Mouse (Mus musculus) stomach, embryonic 14.5 days (tissue): ENCODE measurements around the gene Snx30. TPM values are rescaled to one million over a fixed set of nuclear protein-coding genes. Genes with fewer than 3 reads are reported as not detected.

Experiments
- ATAC-seq: fragments of 200-750 bp; cut with Nextera tagmentation; 2 replicates; pipeline ENCODE4 v1.8.0; 2017; ENCODE audit warnings: low read depth, moderate TSS enrichment; ENCODE audit not compliant: insufficient number of reproducible peaks, insufficient read depth, low FRiP score
- H3K27ac ChIP-seq: fragments of 300-500 bp; sonication (generic); 2 replicates; pipeline ENCODE4 v1.5.1; 2014; ENCODE audit warnings: mild to moderate bottlenecking, low read length, moderate library complexity, mixed read lengths
- H3K27me3 ChIP-seq: fragments of 300-500 bp; sonication (generic); 2 replicates; pipeline ENCODE4 v1.6.1; 2014; ENCODE audit warnings: low read length, control low read depth, mixed read lengths; ENCODE audit not compliant: control insufficient read depth, insufficient read depth
- H3K36me3 ChIP-seq: fragments of 300-500 bp; sonication (generic); 2 replicates; pipeline ENCODE4 v1.6.1; 2014; ENCODE audit warnings: mild to moderate bottlenecking, control low read depth, low read length, moderate library complexity, mixed read lengths; ENCODE audit not compliant: control insufficient read depth, insufficient read depth
- H3K4me1 ChIP-seq: fragments of 300-500 bp; sonication (generic); 2 replicates; pipeline ENCODE4 v1.6.1; 2014; ENCODE audit warnings: low read length, control low read depth, mixed read lengths; ENCODE audit not compliant: control insufficient read depth, insufficient read depth
- H3K4me2 ChIP-seq: fragments of 300-500 bp; sonication (generic); replicated peaks from 2 replicates; pipeline ENCODE4 v1.6.1; 2014; ENCODE audit warnings: low read depth, low read length, control low read depth
- H3K4me3 ChIP-seq: fragments of 300-500 bp; sonication (generic); 2 replicates; pipeline ENCODE4 v1.5.1; 2014; ENCODE audit warnings: low read depth, low read length, control low read depth
- H3K9ac ChIP-seq: fragments of 300-500 bp; sonication (generic); replicated peaks from 2 replicates; pipeline ENCODE4 v1.6.1; 2014; ENCODE audit warnings: low read depth, mild to moderate bottlenecking, control low read depth, low read length, moderate library complexity, mixed read lengths
- H3K9me3 ChIP-seq: fragments of 300-500 bp; sonication (generic); 2 replicates; pipeline ENCODE4 v1.6.1; 2016; ENCODE audit warnings: low read depth, low read length, control low read depth; ENCODE audit not compliant: control insufficient read depth
- WGBS: fragments of 180-500 bp; shearing (Covaris S2); extraction: QIAGEN DNeasy Blood & Tissue Kit; methylation state at CpG from one replicate; pipeline ENCODE4 v1.1.7; 2014; 5-methylcytosine and 5-hydroxymethylcytosine counted together
- polyA plus RNA-seq: library from polyadenylated mRNA; unstranded; fragments of >200 nt; fragmentation: Nextera tagmentation; extraction: Ambion mirVana; gene quantifications from 2 replicates; pipeline ENCODE4 v1.2.1, GENCODE M21; 2014

Gene Snx30
- polyA plus RNA-seq, 1 experiment from 2014 or later, result 8.9 TPM

DNA sequence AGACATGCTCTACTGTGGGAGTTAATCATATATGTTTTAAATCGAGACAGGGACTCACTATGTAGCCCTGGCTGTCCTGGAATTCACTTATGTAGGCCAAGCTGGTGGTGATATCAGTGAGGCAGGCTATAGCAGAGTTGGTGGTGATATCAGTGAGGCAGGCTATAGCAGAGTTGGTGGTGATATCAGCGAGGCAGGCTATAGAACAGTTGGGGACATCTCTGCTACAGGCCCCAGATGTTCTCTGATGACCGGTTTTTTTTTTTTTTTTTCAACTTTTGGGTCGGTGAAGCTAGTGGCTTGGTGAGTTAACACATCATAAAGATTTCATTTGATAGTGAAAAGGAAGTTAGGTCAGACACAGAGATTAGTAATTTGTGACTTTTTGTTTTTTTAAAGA lies 2.8 kb upstream of the Snx30 start:
- H3K4me1 ChIP-seq, result peaks cover 5% of the 10 kb centered on the region; the same call in 1 of the 2 replicates
- H3K9ac ChIP-seq, result no peak overlapping the region
- H3K36me3 ChIP-seq, result no peaks in the 10 kb centered on the region
- H3K4me3 ChIP-seq, result no peak overlapping the region
- H3K4me2 ChIP-seq, result no peak overlapping the region
- no peak for ATAC-seq
- 67% methylated on average over 4 of the region's 4 CpGs for WGBS
- no peak overlapping the region for H3K27ac ChIP-seq
- H3K27me3 ChIP-seq, result no peaks in the 10 kb centered on the region
- no peaks in the 10 kb centered on the region for H3K9me3 ChIP-seq

DNA sequence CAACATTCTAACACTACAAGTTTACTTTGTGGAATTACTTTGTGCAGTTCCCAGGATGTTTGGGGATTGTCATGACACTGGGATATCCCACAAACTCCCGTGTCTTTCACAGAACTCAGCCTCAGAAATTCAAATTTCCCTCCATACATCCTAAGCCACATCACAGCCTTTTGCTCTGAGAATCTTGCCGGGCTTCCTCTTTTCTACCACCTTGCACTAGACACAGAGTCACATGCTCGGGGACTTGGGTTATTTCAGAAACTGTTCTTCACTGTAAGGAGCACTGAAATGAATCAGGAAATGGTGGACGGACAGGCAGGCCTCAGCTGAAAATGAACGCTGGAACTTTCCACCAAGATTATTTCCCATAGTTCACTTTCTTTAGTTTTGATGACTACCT lies 2.3 kb upstream of the Snx30 start:
- ATAC-seq, result no peak
- H3K36me3 ChIP-seq, result no peaks in the 10 kb centered on the region
- H3K27ac ChIP-seq, result no peak overlapping the region
- H3K4me3 ChIP-seq, result no peak overlapping the region
- no peak overlapping the region for H3K4me2 ChIP-seq
- peaks cover 5% of the 10 kb centered on the region; the same call in 1 of the 2 replicates for H3K4me1 ChIP-seq
- H3K9me3 ChIP-seq, result no peaks in the 10 kb centered on the region
- no peaks in the 10 kb centered on the region for H3K27me3 ChIP-seq
- no peak overlapping the region for H3K9ac ChIP-seq
- 79% methylated on average over 5 of the region's 5 CpGs for WGBS

DNA sequence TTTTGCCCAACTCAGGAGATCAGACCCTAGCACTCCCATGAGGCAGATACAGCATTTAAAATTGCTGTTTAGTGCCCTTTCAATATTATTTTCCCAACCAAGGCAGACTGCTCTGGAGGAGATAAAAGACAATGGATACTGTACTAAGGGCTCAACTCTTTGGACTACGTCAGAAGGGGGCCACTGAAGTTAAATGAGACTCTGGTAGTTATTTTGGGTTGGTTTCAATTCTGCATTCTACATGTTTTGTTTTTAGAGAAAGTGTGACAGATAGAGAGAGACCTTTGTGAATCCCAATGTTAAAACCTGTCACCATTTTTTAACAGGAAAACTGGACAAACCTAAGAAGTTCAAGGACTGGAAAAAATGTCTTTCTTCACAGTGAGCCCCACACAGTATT lies 886 bp upstream of the Snx30 start:
- WGBS, result 73% methylated on average over 1 of the region's 1 CpGs
- no peaks in the 10 kb centered on the region for H3K36me3 ChIP-seq
- ATAC-seq, result no peak
- peak overlapping the region; percentile 84 for H3K4me2 ChIP-seq
- H3K9ac ChIP-seq, result no peak overlapping the region
- H3K4me3 ChIP-seq, result no peak overlapping the region; the same call in 1 of the 2 replicates
- peaks cover 5% of the 10 kb centered on the region; the same call in 1 of the 2 replicates for H3K4me1 ChIP-seq
- H3K27me3 ChIP-seq, result no peaks in the 10 kb centered on the region
- no peaks in the 10 kb centered on the region for H3K9me3 ChIP-seq
- H3K27ac ChIP-seq, result no peak overlapping the region

DNA sequence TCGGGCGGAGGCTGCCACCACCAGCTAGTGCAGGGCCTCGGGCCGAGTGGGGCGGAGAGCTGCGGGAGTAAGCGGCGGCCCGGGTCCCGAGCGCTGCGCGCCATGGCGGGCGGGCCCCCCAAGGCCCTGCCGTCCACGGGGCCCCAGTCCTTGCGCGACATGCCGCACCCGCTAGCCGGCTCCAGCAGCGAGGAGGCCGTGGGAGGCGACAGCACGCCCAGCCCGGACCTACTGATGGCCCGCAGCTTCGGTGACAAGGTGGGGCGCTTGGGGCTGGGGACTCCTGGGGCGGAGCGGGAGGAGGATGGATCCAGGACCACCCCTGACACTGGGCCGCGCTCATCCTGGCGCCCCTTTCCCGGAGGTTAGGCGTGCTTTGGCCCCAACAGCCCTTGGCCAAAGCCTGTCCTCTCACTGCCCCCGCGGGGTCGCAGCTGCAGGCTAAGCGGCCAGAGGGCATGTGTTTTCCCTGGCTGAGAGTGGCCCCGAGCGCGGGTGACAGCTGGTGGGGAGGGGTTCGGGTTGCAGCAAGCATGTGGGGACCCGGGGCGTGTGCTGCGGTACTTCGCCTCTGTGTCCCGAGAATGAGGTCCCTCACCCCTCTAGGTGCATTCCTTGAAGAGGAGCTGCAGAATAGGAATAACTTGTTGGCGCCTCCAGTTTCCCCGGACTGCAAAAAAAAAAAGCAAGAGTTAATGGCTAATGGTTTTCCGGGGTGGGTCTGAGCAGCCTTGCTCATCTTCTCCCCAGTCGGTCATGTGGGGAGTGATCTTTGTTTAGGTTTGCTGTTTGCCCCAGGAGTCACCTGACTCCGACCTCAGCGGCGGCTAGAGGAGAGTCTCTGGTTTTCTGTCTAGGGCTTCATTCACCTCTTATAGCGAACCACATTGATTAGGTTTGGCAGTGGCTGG lies 583 bp downstream of the Snx30 start:
- whole genome bisulfite sequencing, result under 1% methylated on average over 57 of the region's 58 CpGs
- peak overlapping the region; percentile 84 for H3K4me2 ChIP-seq
- H3K36me3 ChIP-seq, result no peaks in the 10 kb centered on the region
- H3K27ac ChIP-seq, result no peak overlapping the region; the same call in 1 of the 2 replicates
- H3K4me1 ChIP-seq, result peaks cover 5% of the 10 kb centered on the region; the same call in 1 of the 2 replicates
- H3K9me3 ChIP-seq, result no peaks in the 10 kb centered on the region
- H3K9ac ChIP-seq, result peak overlapping the region; percentile 81
- H3K27me3 ChIP-seq, result no peaks in the 10 kb centered on the region
- peak overlapping the region; percentile 79 for H3K4me3 ChIP-seq
- peak; percentile 65; the same call in 1 of the 2 replicates for ATAC-seq

DNA sequence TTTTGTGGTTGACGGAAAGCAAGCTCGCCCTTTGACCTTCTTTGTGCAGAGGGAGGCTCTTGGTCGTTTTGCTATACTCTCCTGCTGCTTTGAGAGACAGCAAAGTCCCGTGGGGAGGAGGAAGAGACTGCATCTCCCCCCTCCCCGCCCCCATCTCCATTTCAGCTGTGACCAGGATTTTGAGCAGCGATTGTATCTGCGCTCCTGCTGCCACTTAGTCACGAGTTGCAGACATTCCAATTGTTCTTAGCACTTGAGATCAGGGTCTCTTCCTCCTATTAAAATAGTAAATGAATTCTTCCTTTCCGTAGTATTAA lies 1.2 kb downstream of the Snx30 start:
- Histone ChIP-seq H3K9ac (0 out of 2 replicates have a peak overlapping the region, but pooled peaks have one; percentile 11), H3K36me3 (no peaks in the 10 kb centered on the region), H3K27ac (no peak overlapping the region), H3K9me3 (no peaks in the 10 kb centered on the region), H3K4me1 (peaks cover 5% of the 10 kb centered on the region; the same call in 1 of the 2 replicates), H3K4me2 (peak overlapping the region; percentile 84), H3K27me3 (no peaks in the 10 kb centered on the region), H3K4me3 (peak overlapping the region; percentile 79)
- ATAC-seq, result no peak
- 5% methylated on average over 9 of the region's 9 CpGs for WGBS

DNA sequence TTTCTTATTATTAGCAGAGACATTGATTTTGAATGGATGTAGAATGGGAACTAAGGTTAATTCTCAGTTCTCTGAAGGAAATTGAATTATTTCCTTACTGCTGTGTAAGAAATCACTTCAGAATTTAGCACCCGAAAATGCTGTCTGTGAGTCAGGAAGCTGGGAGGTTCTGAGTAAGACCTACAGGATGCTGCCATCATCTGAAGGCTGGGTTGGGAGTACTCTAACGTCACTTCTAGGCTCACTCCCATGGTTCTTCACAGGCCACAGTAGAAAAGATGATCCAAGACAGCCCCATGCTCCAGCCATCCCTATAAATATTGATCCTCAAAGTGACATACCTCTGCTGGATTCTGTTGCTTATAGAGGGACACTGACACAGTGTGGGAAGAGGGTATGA lies 1.9 kb downstream of the Snx30 start:
- no peak overlapping the region for H3K27ac ChIP-seq
- no peaks in the 10 kb centered on the region for H3K9me3 ChIP-seq
- WGBS, result 66% methylated on average over 2 of the region's 2 CpGs
- no peaks in the 10 kb centered on the region for H3K27me3 ChIP-seq
- no peaks in the 10 kb centered on the region for H3K36me3 ChIP-seq
- H3K4me3 ChIP-seq, result no peak overlapping the region
- no peak overlapping the region for H3K4me2 ChIP-seq
- peaks cover 5% of the 10 kb centered on the region; the same call in 1 of the 2 replicates for H3K4me1 ChIP-seq
- H3K9ac ChIP-seq, result no peak overlapping the region
- ATAC-seq, result no peak

DNA sequence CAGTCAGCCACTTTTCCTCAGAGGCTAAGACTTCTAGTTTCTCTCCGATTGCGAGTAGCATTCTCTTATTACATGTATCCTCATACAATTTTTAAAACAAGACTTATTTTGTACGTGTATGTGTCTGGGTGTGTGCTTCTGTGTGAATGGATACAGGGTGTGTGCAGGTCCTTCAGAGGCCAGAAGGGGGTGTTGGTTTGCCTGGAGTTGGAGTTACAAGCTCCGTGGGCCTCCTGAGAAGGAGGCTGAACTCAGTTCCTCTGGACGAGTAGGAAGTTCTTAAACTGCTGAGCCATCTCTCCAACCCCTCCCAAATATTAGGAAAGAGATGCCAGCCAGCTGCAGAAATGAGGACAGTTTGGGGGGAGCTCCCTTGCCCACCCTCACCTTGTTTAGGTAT lies 2.8 kb downstream of the Snx30 start:
- H3K9ac ChIP-seq, result no peak overlapping the region
- no peak overlapping the region for H3K4me2 ChIP-seq
- 81% methylated on average over 5 of the region's 5 CpGs for WGBS
- H3K27me3 ChIP-seq, result no peaks in the 10 kb centered on the region
- H3K9me3 ChIP-seq, result no peaks in the 10 kb centered on the region
- no peak overlapping the region for H3K27ac ChIP-seq
- ATAC-seq, result no peak
- no peak overlapping the region for H3K4me3 ChIP-seq
- H3K36me3 ChIP-seq, result no peaks in the 10 kb centered on the region
- H3K4me1 ChIP-seq, result peaks cover 5% of the 10 kb centered on the region; the same call in 1 of the 2 replicates

DNA sequence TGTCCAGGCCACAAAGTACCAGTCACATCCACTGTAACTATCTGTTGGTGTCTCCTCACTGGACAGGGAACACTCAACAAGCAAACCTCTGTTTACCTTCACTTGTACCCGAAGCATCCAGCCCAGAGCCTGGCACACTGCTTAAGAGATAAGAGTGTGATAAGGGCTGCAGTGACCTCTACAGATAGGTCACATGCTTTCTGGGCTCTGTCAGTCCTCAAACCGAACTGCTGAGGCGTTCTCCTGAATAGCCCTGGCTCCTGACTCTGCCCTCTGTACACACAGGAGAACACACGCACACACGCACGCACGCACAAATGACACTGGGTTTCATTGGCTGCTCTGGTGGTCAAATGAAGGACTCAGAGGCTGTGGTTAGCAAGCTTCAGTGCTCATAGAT lies 8.5 kb downstream of the Snx30 start:
- no peaks in the 10 kb centered on the region for H3K36me3 ChIP-seq
- no peak overlapping the region for H3K4me3 ChIP-seq
- H3K27me3 ChIP-seq, result no peaks in the 10 kb centered on the region
- no peak overlapping the region for H3K9ac ChIP-seq
- no peak overlapping the region for H3K4me2 ChIP-seq
- no peaks in the 10 kb centered on the region for H3K9me3 ChIP-seq
- ATAC-seq, result no peak
- no peak overlapping the region for H3K27ac ChIP-seq
- H3K4me1 ChIP-seq, result 0 out of 2 replicates have a peak, but pooled peaks cover 4% of the 10 kb centered on the region
- WGBS, result 54% methylated on average over 7 of the region's 7 CpGs
